Mouse (Mus musculus): Measurements from ENCODE around the gene Ap3m1. TPM values are rescaled to one million over a fixed set of nuclear protein-coding genes. Genes with fewer than 3 reads are reported as not detected.

The Ap3m1 gene
- polyA plus RNA-seq, 1 experiment from 2014 or later = 46.8 TPM

DNA sequence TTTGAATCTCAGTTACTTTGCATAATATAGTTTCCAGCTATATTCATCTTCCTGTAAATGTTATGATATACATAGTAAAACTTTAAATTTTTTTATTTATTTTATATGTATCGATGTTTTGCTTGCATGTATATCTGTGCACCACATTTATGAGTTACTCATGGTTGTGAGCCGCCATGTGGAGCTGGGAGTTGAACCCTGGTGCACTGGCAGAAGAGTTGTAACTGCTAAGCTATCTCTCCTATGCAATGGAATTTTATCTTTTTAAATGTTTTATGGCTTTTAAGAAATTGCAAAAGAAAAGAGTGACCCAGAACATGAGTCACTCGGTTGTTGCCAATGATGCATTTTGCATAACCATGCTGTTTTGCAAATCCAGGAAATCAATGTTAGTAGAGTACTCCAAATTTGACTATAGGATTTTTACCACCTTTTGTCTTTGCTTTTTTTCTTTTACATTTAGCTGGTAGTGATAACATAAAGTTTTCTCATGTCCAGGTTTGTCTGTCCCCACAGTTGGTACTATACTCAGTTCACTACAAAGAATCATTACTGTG is 38.7 kb upstream of the Ap3m1 start:
- Histone ChIP-seq H3K27me3 (ENCODE audit: control insufficient read depth, insufficient read depth, low read length) (no peaks in the 10 kb centered on the region), H3K4me3 (ENCODE audit: low read depth, low read length) (no peak overlapping the region), H3K36me3 (ENCODE audit: control insufficient read depth, insufficient read depth, low read length) (no peaks in the 10 kb centered on the region; the same call in 1 of the 2 replicates), H3K4me1 (replicated peaks; ENCODE audit: control insufficient read depth, insufficient read depth) (0 out of 2 replicates have a peak, but pooled peaks cover 2% of the 10 kb centered on the region), H3K9ac (ENCODE audit: low read length) (no peak overlapping the region), H3K9me3 (ENCODE audit: control insufficient read depth, low read length) (no peaks in the 10 kb centered on the region), H3K4me2 (replicated peaks; ENCODE audit: low read depth) (no peak overlapping the region), H3K27ac (replicated peaks) (no peak overlapping the region)
- no peak for TF ChIP-seq CTCF (IDR thresholded peaks at IDR 0.05; ENCODE audit: low read depth)
- no peak for TF ChIP-seq EP300 (optimal IDR thresholded peaks at IDR 0.05)
- ATAC-seq (ENCODE audit: low FRiP score, low TSS enrichment) (no peak), DNase-seq (ENCODE audit: low spot score) (no peak)
- WGBS = 90% methylated on average over 3 of the region's 3 CpGs

DNA sequence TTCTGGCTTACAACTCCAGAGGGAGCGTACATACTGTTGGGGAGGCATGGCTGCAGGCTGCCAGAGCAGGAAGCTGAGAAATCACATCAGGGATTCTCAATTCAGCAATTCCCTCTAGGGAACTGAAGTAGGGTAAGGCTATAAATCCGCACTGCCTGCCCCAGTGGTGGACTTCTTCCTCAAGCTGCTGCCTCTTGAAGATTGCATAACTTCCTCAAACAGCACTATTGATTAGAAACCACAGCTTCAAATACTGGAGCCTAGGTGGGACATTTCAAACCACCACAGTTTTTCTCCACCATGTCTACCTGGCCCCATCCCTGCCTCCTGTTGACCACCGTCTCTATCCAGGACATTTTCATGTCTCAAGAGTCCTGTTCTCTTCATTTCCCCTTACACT is 38.1 kb upstream of the Ap3m1 start:
- Histone ChIP-seq H3K4me3 (ENCODE audit: low read depth, low read length) (no peak overlapping the region), H3K27ac (replicated peaks) (no peak overlapping the region), H3K9ac (ENCODE audit: low read length) (no peak overlapping the region), H3K36me3 (ENCODE audit: control insufficient read depth, insufficient read depth, low read length) (no peaks in the 10 kb centered on the region; the same call in 1 of the 2 replicates), H3K4me2 (replicated peaks; ENCODE audit: low read depth) (no peak overlapping the region), H3K27me3 (ENCODE audit: control insufficient read depth, insufficient read depth, low read length) (no peaks in the 10 kb centered on the region), H3K9me3 (ENCODE audit: control insufficient read depth, low read length) (no peaks in the 10 kb centered on the region), H3K4me1 (replicated peaks; ENCODE audit: control insufficient read depth, insufficient read depth) (0 out of 2 replicates have a peak, but pooled peaks cover 2% of the 10 kb centered on the region)
- ATAC-seq (ENCODE audit: low FRiP score, low TSS enrichment) (no peak), DNase-seq (ENCODE audit: low spot score) (no peak)
- 71% methylated on average over 3 of the region's 3 CpGs for WGBS
- no peak for TF ChIP-seq CTCF (IDR thresholded peaks at IDR 0.05; ENCODE audit: low read depth)
- TF ChIP-seq EP300 (optimal IDR thresholded peaks at IDR 0.05) = no peak

- TF ChIP-seq CTCF (IDR thresholded peaks at IDR 0.05; ENCODE audit: low read depth) = no peak
- TF ChIP-seq EP300 (optimal IDR thresholded peaks at IDR 0.05) = no peak
- H3K9ac ChIP-seq (ENCODE audit: low read length) = no peak overlapping the region
- no peaks in the 10 kb centered on the region; the same call in 1 of the 2 replicates for H3K36me3 ChIP-seq (ENCODE audit: control insufficient read depth, insufficient read depth, low read length)
- no peak overlapping the region for H3K4me3 ChIP-seq (ENCODE audit: low read depth, low read length)
- 62% methylated on average over 3 of the region's 3 CpGs for WGBS
- no peaks in the 10 kb centered on the region for H3K27me3 ChIP-seq (ENCODE audit: control insufficient read depth, insufficient read depth, low read length)
- 0 out of 2 replicates have a peak, but pooled peaks cover 2% of the 10 kb centered on the region for H3K4me1 ChIP-seq (replicated peaks; ENCODE audit: control insufficient read depth, insufficient read depth)
- no peak overlapping the region for H3K4me2 ChIP-seq (replicated peaks; ENCODE audit: low read depth)
- no peaks in the 10 kb centered on the region for H3K9me3 ChIP-seq (ENCODE audit: control insufficient read depth, low read length)
- DNase-seq (ENCODE audit: low spot score) = no peak
- no peak for ATAC-seq (ENCODE audit: low FRiP score, low TSS enrichment)
- H3K27ac ChIP-seq (replicated peaks) = no peak overlapping the region
Observed at GRCm38 (mm10) chr14:21088731-21089130, 36.4 kb upstream of the Ap3m1 start.

DNA sequence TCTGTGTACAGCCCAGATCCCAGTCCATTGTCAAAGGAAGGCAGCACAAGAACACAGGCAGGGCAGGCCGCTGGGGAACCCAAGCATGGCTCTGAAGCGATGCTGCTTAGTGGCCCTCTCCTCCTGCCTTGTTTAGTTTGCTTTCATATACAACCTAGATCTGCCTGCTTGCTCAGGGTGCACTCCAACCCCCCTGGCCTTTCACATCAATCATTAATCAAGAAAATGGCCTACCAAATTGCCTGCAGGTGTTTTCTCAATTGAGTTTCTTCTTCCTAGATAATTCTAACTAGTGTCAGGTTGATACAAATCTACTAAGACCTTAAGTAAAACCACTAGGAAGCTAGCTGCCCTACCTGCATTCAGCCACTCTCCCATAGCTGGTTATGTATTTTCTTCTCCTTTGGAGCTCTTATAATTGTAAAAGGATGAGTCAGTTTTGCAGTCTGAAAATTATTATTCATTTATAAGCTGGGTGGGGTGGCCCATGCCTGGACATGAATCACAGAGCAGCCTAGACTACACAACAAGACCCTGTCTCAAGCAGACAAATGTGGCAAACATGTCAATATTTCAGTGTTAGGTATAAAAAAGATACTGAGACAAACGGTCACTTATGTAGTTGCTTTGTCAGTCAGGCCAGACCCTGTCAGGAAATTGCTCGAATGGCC is 35.2 kb upstream of the Ap3m1 start:
- H3K9ac ChIP-seq (ENCODE audit: low read length) = 0 out of 2 replicates have a peak overlapping the region, but pooled peaks have one; percentile 23

GRCm38 (mm10) chr14:21086827-21087351 is 34.6 kb upstream of the Ap3m1 start:
- TF ChIP-seq CTCF (IDR thresholded peaks at IDR 0.05; ENCODE audit: low read depth) = no peak
- no peak for TF ChIP-seq EP300 (optimal IDR thresholded peaks at IDR 0.05)
- 0 out of 2 replicates have a peak, but pooled peaks cover 2% of the 10 kb centered on the region for H3K4me1 ChIP-seq (replicated peaks; ENCODE audit: control insufficient read depth, insufficient read depth)
- H3K9me3 ChIP-seq (ENCODE audit: control insufficient read depth, low read length) = no peaks in the 10 kb centered on the region
- WGBS = 35% methylated on average over 7 of the region's 7 CpGs
- H3K4me2 ChIP-seq (replicated peaks; ENCODE audit: low read depth) = peak overlapping the region; percentile 11
- no peak overlapping the region for H3K4me3 ChIP-seq (ENCODE audit: low read depth, low read length)
- H3K36me3 ChIP-seq (ENCODE audit: control insufficient read depth, insufficient read depth, low read length) = no peaks in the 10 kb centered on the region
- H3K9ac ChIP-seq (ENCODE audit: low read length) = 0 out of 2 replicates have a peak overlapping the region, but pooled peaks have one; percentile 23
- peak overlapping the region; percentile 80 for H3K27ac ChIP-seq (replicated peaks)
- H3K27me3 ChIP-seq (ENCODE audit: control insufficient read depth, insufficient read depth, low read length) = no peaks in the 10 kb centered on the region
- ATAC-seq (ENCODE audit: low FRiP score, low TSS enrichment) (no peak; the same call in 1 of the 2 replicates), DNase-seq (ENCODE audit: low spot score) (no peak)

More for the DNA sequence above, 35.2 kb upstream of the Ap3m1 start:
- Histone ChIP-seq H3K27me3 (ENCODE audit: control insufficient read depth, insufficient read depth, low read length) (no peaks in the 10 kb centered on the region), H3K9me3 (ENCODE audit: control insufficient read depth, low read length) (no peaks in the 10 kb centered on the region), H3K36me3 (ENCODE audit: control insufficient read depth, insufficient read depth, low read length) (no peaks in the 10 kb centered on the region), H3K4me3 (ENCODE audit: low read depth, low read length) (no peak overlapping the region), H3K4me1 (replicated peaks; ENCODE audit: control insufficient read depth, insufficient read depth) (0 out of 2 replicates have a peak, but pooled peaks cover 2% of the 10 kb centered on the region), H3K4me2 (replicated peaks; ENCODE audit: low read depth) (peak overlapping the region; percentile 11; the same call in 1 of the 2 replicates), H3K27ac (replicated peaks) (peak overlapping the region; percentile 80)
- no peak for ATAC-seq (ENCODE audit: low FRiP score, low TSS enrichment)
- 43% methylated on average over 4 of the region's 4 CpGs for WGBS
- no peak for DNase-seq (ENCODE audit: low spot score)
- TF ChIP-seq EP300 (optimal IDR thresholded peaks at IDR 0.05) (no peak), CTCF (IDR thresholded peaks at IDR 0.05; ENCODE audit: low read depth) (no peak)

All from stomach, postnatal 0 days (tissue).